Mouse (Mus musculus) midbrain, postnatal 0 days (tissue): ENCODE measurements at regions not wholly inside any gene's neighbourhood (a gene's known extent, or its start where the extent isn't known, plus 50 kb on each side); places are given as distances from the start of the nearest gene placed in this dataset.

ENCODE experiments used
- ATAC-seq: fragments of 200-750 bp; cut with Nextera tagmentation; 2 replicates; pipeline ENCODE4 v1.8.0; 2017; ENCODE audit warnings: moderate number of reproducible peaks, mild to moderate bottlenecking, moderate TSS enrichment, moderate library complexity; ENCODE audit not compliant: low FRiP score
- DNase-seq: peaks from one replicate; pipeline ENCODE4 v3.0.0-alpha.2; 2015; ENCODE audit warnings: low spot score
- H3K27ac ChIP-seq: fragments of 300-500 bp; sonication (generic); 2 replicates; pipeline ENCODE4 v1.5.1; 2014; ENCODE audit warnings: low read depth, mild to moderate bottlenecking, low read length, mixed read lengths
- H3K27me3 ChIP-seq: fragments of 300-500 bp; sonication (generic); 2 replicates; pipeline ENCODE4 v1.6.1; 2014; ENCODE audit warnings: low read length, control low read depth, mixed read lengths; ENCODE audit not compliant: insufficient read depth
- H3K36me3 ChIP-seq: fragments of 300-500 bp; sonication (generic); 2 replicates; pipeline ENCODE4 v1.6.1; 2014; ENCODE audit warnings: low read length, control low read depth, mixed read lengths; ENCODE audit not compliant: insufficient read depth
- H3K4me1 ChIP-seq: fragments of 300-500 bp; sonication (generic); 2 replicates; pipeline ENCODE4 v1.6.1; 2014; ENCODE audit warnings: mild to moderate bottlenecking, control low read depth, antibody characterized with exemption, low read length, mixed read lengths; ENCODE audit not compliant: insufficient read depth
- H3K4me2 ChIP-seq: fragments of 300-500 bp; sonication (generic); 2 replicates; pipeline ENCODE4 v1.6.1; 2014; ENCODE audit warnings: low read depth, mild to moderate bottlenecking, low read length, mixed read lengths; ENCODE audit not compliant: poor library complexity, severe bottlenecking
- H3K4me3 ChIP-seq: fragments of 300-500 bp; sonication (generic); 2 replicates; pipeline ENCODE4 v1.5.1; 2014; ENCODE audit warnings: low read depth, mild to moderate bottlenecking, low read length, moderate library complexity
- H3K9ac ChIP-seq: fragments of 300-500 bp; sonication (generic); replicated peaks from 2 replicates; pipeline ENCODE4 v1.6.1; 2014; ENCODE audit warnings: mild to moderate bottlenecking, low read length, moderate library complexity, mixed read lengths; ENCODE audit not compliant: poor library complexity, severe bottlenecking
- H3K9me3 ChIP-seq: fragments of 300-500 bp; sonication (generic); 2 replicates; pipeline ENCODE4 v1.6.1; 2016; ENCODE audit warnings: low read length, control low read depth
- CTCF ChIP-seq: IDR thresholded peaks from 2 replicates; pipeline ENCODE4 v1.5.1; 2016; ENCODE audit warnings: antibody characterized with exemption, mild to moderate bottlenecking
- WGBS: fragments of 180-500 bp; shearing (Covaris S2); extraction: QIAGEN DNeasy Blood & Tissue Kit; methylation state at CpG from one replicate; pipeline ENCODE4 v1.1.7; 2014; 5-methylcytosine and 5-hydroxymethylcytosine counted together

DNA sequence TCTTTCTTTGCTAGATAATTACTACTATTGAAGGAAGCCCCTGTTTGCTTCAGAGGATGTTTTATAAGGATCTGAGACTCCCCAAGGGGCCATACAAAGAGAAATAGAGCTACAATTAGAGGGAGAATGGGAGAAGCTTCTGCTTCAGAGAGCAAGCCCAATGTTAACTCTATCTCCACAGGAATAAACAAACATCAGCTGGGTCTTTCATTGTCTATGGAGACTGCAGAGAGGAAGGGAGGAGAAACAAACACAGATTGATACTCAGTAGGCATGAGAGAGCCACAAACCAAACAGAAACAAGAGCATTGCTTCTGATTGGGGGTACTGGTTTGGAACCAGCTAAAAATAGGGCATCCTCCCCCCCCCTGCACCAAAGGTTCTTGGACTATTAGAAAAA lies 906.9 kb downstream of the Robo2 start:
- ATAC-seq (no peak), DNase-seq (peak; percentile 21)
- Histone ChIP-seq H3K9me3 (no peaks in the 10 kb centered on the region), H3K4me3 (no peak overlapping the region), H3K9ac (no peak overlapping the region), H3K27me3 (no peaks in the 10 kb centered on the region), H3K4me1 (no peaks in the 10 kb centered on the region), H3K27ac (no peak overlapping the region), H3K4me2 (no peak overlapping the region), H3K36me3 (no peaks in the 10 kb centered on the region)
- TF ChIP-seq CTCF, result no peak

DNA sequence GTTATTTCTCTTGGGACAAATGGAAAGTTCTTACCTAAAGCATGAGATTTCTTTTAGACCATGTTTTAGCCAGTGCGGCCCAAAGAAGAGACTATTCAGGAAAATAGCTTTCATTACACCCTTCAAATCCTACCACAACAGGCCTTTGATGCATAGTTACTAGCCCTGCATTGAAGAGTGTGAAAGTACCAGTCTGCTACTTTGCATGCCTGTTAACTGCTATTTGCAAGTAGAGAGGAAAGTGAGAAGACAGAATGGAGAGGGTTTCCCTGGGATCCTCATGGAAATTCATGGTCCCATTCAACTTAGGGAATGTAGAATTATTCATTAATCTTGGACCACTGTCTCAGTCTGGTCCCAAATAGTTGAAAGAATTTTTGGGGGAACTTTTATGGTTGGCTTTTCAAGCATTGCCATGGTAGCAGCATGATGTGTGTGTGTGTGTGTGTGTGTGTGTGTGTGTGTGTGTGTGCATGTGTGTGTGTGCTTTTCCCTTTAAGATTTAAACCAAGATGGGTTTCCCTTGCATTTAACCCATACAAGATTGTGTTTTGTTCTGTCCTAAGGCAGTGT lies 912.9 kb downstream of the Robo2 start:
- H3K9me3 ChIP-seq, result no peaks in the 10 kb centered on the region
- H3K4me1 ChIP-seq, result no peaks in the 10 kb centered on the region
- WGBS, result 37% methylated on average over 1 of the region's 1 CpGs
- no peak overlapping the region for H3K27ac ChIP-seq
- ATAC-seq (no peak), DNase-seq (peak; percentile 7)
- no peaks in the 10 kb centered on the region for H3K27me3 ChIP-seq
- H3K4me3 ChIP-seq, result no peak overlapping the region
- H3K36me3 ChIP-seq, result no peaks in the 10 kb centered on the region
- TF ChIP-seq CTCF, result no peak
- H3K4me2 ChIP-seq, result no peak overlapping the region
- no peak overlapping the region for H3K9ac ChIP-seq

- Histone ChIP-seq H3K9me3 (no peaks in the 10 kb centered on the region), H3K4me3 (no peak overlapping the region), H3K27me3 (no peaks in the 10 kb centered on the region), H3K4me2 (no peak overlapping the region), H3K4me1 (no peaks in the 10 kb centered on the region), H3K27ac (no peak overlapping the region), H3K9ac (no peak overlapping the region), H3K36me3 (no peaks in the 10 kb centered on the region)
- ATAC-seq, result no peak
- WGBS, result 69% methylated on average over 2 of the region's 2 CpGs
- no peak for TF ChIP-seq CTCF
- DNase-seq, result no peak
These were observed 928.3 kb downstream of the Robo2 start for GRCm38 (mm10) chr16:73483214-73483856.

GRCm38 (mm10) chr16:73482176-73482575 lies 929.4 kb downstream of the Robo2 start:
- H3K4me1 ChIP-seq, result no peaks in the 10 kb centered on the region
- no peak overlapping the region for H3K4me2 ChIP-seq
- no peaks in the 10 kb centered on the region for H3K27me3 ChIP-seq
- DNase-seq, result no peak
- no peaks in the 10 kb centered on the region for H3K36me3 ChIP-seq
- H3K4me3 ChIP-seq, result no peak overlapping the region
- H3K9me3 ChIP-seq, result no peaks in the 10 kb centered on the region
- no peak overlapping the region for H3K27ac ChIP-seq
- WGBS, result 76% methylated on average over 6 of the region's 6 CpGs
- no peak for ATAC-seq
- H3K9ac ChIP-seq, result no peak overlapping the region
- no peak for TF ChIP-seq CTCF

DNA sequence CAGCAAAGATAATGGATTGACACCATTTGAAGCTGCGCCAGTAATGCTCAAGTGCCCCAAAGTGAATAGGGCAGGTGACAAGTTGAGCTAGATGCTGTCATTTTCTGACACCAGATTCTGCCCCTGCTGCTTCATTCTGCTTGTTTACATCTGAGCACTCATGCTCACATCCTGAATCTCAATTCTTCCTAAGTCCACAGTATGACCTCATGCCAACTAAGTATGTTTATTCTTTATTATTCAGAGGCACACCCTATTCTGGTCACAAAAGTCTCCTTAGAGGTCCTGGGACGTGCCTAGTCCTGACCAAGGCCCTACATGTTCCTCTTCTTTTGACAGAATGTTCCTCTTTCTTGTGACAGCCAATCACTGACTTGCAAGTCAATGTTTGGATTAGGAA lies 938.1 kb downstream of the Robo2 start:
- 81% methylated on average over 2 of the region's 2 CpGs for WGBS
- H3K27ac ChIP-seq, result no peak overlapping the region
- no peak for DNase-seq
- H3K27me3 ChIP-seq, result no peaks in the 10 kb centered on the region
- no peak overlapping the region for H3K4me3 ChIP-seq
- no peak for ATAC-seq
- no peak for TF ChIP-seq CTCF
- H3K36me3 ChIP-seq, result no peaks in the 10 kb centered on the region
- no peak overlapping the region for H3K4me2 ChIP-seq
- H3K4me1 ChIP-seq, result no peaks in the 10 kb centered on the region
- no peaks in the 10 kb centered on the region for H3K9me3 ChIP-seq
- H3K9ac ChIP-seq, result no peak overlapping the region

GRCm38 (mm10) chr16:73471547-73471946 lies 940.1 kb downstream of the Robo2 start:
- Histone ChIP-seq H3K4me3 (no peak overlapping the region), H3K36me3 (no peaks in the 10 kb centered on the region), H3K27me3 (no peaks in the 10 kb centered on the region), H3K27ac (no peak overlapping the region), H3K4me1 (no peaks in the 10 kb centered on the region), H3K9ac (no peak overlapping the region), H3K9me3 (no peaks in the 10 kb centered on the region), H3K4me2 (no peak overlapping the region)
- no peak for TF ChIP-seq CTCF
- 62% methylated on average over 5 of the region's 5 CpGs for WGBS
- DNase-seq (peak; percentile 75), ATAC-seq (no peak)
